Mouse (Mus musculus): ENCODE data around the gene Strn3. TPM values are rescaled to one million over a fixed set of nuclear protein-coding genes. Genes with fewer than 3 reads are reported as not detected.

The Strn3 gene
- polyA plus RNA-seq (2017; shearing (Covaris generic)), result 10.2 TPM

GRCm38 (mm10) chr12:51691845-51692632, at the start of gene Strn3:
Strn3 (minus strand) TSS chr12:51691897.

GRCm38 (mm10) chr12:51690893-51691844, 528 bp downstream of the Strn3 start, which contains the start of gene Ap4s1:
Ap4s1 (plus strand) TSS chr12:51691033.

GRCm38 (mm10) chr12:51593229-51594029, 98.3 kb downstream of the Strn3 start, which contains the start of gene Coch:
Coch (plus strand) TSS chr12:51593341.

Other genes with a start within 250 kb of the Strn3 start
- 0.51 TPM for gene Coch, start 98.6 kb downstream of the Strn3 start, polyA plus RNA-seq (2017; shearing (Covaris generic))
- gene Ap4s1, start 864 bp downstream of the Strn3 start, polyA plus RNA-seq (2017; shearing (Covaris generic)), result 43.9 TPM
- gene Hectd1, start 137.6 kb upstream of the Strn3 start, polyA plus RNA-seq (2017; shearing (Covaris generic)), result 87.9 TPM

Data from activated CD4-positive, CD25-positive, alpha-beta regulatory T cell, adult 9 weeks (primary cell).